Mouse (Mus musculus) A20 (cell line): ENCODE results near the gene Asah2.
"Not testable (repeated sequence)": the region's sequence is repeated elsewhere in the genome, so short reads cannot be mapped to it uniquely, and the experiment has no call there.

Experiments
- DNase-seq: peaks from one replicate; pipeline ENCODE4 v3.0.0-alpha.2; 2011; ENCODE audit warnings: low read depth, low spot score

Asah2 gene

DNA sequence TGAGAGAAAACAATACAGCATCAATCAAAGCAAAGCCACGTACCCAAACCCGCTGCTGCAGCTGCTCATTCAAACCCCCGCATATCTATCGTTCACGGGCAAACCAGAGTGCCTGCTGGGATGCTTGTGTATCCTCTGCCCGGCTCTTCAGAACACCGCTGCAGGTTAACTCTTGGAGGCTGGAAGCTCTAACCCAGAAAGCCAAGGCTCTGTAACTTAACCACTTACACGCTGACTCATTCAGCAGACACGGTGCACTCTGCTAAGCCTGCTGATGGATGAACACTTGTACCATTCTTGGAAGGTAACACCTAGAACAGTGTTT lies 5.1 kb downstream of the Asah2 start:
- no peak for DNase-seq

DNA sequence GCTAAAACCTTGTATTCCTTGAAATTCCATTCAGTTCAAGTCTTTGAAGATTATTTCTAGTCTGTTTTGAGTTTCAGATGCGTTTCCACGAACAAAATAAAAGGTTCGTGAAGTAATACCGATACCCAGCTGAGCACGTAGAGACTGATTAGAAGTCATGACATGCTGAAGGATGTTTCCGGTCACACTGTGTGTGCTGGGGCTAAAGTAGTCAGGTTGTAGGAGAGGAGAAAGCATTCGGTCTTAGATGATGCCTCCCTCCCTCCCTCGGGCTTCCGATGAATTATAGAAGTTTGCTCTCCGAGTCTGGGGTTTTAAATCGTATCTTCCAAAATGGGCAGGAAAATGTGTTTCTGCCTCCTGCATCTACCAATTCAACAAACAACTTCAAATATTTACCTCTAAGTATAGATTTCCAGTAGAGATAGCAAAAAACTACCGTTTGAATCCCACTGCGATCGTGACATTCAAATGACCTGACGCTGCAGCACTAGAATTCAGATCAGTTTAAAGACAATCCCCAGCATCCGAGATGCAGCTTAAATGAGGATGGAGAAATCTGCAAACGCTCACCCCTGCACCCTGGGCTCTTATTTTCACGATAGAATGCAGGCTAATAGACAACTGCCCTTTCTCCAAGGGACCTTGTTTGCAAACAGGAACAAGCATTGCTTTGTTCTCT lies 5.6 kb downstream of the Asah2 start:
- no peak for DNase-seq

DNA sequence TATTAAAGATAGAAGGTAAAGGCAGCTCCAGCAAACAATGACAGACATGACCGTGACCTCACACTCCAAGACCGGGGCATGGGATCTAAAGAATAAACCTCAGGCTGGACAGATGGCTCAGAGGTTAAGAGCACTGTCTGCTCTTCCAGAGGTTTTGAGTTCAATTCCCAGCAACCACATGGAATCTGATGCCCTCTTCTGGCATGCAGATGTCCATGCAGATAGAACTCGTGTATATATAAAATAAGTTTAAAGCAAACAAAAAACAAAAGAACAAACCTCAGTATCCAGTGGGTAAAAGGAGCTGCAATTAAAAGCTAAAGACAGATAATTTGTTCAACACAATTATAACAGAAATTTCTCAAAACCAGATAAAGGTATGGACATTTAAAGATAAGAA lies 9.4 kb downstream of the Asah2 start:
- no peak for DNase-seq

DNA sequence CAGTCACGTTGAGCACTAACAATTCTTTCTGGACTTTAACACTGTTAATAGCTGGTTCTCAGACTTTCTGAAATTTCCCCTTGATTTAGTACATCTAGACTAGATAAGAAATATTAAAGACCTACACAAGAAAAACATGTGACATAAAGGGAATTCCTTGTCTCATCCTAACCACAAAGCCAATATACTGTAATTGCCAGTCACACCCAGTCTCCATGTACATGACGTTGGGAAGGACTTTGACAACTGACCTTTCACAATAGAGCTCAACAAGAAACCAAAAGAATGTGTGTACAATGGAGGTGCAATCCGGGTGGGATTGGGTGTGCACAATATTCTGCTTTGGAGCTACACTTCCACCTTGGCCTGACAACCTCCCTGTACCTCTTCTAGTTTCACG lies 15.7 kb downstream of the Asah2 start:
- no peak for DNase-seq

DNA sequence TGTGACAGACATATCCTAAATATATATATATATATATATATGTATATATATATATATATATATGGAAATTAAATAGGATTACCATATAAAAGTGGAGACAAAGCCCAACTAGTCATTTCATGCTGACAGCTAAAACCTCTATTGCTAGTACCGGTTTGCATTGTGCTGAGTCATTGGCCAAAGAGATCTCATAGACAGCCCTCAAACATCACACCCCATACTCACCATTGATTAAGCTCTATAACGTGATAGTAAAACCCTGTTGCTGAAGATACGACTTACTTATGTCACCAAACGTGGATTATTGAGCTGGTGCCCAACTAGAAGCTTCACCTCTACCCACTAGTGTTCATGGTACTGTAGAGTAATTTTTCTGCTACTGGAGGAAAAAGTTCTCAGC lies 17.2 kb downstream of the Asah2 start:
- DNase-seq = no peak

DNA sequence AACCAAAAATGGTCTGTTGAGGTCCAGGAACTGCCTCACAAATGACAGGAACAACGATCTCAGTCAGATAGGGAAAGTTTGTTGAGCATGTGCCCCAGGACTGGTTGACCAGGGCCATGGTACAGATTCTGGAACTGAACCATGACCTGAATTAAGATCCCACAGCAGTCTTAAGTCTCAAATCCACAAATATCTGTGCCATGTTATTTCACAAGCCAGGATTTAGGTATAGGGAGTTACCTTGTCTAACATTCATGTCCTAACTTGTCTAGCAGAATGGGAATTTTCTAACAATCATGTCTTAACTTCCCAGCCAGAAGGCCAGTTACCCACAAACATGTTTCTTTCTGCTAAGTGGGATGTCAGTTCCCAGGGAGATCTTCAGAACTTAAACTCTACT lies 19.4 kb downstream of the Asah2 start:
- no peak for DNase-seq

DNA sequence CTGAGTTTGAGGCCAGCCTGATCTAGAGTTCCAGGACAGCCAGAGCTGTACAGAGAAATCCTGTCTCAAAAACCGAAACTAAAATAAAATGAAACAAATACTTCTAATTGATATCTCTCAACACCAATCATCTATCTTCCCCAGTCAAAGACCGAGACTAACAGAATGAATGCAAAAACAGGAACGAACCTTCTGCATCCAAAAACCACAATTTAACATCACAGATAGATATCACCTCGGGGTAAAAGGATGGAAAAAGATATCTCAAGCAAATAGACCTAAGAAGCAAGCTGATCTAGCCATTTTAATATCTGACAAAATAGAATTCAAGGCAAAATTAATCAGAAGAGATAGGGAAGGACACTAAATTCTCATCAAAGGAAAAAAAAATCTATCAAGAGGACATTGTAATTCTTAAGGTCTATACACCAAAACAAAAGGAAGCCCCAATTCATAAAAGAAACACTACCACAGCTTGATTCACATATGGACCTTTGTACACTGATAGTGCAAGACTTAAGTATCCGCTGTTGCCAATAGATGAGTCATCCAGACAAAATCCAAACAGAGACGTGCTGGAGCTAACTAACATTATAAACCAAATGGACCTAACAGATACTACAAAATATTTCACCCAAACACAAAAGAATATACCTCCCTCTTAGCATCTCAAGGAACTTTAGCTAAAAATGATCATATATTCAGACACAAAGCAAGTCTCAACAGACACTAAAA lies 20.1 kb downstream of the Asah2 start:
- no peak for DNase-seq

DNA sequence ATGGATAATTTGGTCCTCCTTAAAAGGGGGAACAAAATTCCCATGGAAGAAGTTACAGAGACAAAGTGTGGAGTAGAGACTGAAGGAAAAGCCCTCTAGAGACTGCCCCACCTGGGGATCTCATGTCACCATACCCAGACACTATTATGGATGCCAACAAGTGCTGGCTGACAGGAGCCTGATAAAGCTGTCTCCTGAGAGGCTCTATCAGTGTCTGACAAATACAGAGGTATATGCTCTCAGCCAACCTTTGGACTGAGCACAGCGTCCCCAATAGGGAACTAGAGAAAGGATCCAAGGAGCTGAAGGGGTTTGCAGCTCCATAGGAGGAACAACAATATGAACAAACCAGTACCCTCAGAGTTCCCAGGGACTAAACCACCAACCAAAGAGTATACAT lies 23.2 kb downstream of the Asah2 start:
- not testable (repeated sequence) for DNase-seq

DNA sequence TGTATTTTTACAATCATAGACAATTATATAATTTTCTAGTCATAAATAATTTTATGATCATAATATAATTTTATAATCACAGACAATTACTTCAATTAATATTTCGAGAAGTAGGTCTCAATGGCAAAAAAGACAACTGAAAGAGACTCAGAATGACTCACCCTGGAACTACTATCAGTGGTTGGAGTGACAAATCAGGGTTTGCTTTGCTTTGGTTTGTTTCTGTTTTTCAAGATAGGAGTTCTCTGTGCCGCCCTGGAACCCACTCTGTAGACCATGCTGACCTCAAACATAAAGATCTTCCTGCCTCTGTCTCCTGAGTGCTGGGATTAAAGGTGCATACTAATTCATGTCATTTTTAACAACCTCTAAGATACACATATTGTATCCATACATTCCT lies 37.7 kb downstream of the Asah2 start:
- DNase-seq = no peak

DNA sequence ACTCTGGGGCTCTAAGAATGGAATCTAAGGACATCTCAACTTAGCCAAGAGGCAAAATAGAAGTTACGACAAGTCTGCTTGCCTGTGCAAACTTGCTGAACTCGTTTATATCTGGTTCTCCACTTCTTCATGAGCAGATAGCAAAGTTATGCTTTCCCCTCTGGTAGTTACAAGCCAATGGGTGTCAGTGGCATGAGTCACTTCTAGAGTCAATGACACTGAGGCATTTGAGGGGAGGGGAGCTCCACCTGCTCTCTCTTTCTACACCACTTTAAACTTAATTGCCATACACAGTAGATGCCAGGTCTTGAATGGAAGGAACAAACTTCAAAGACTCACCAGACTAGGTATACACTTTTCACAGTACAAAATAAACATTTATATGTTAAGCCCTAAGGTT lies 38.4 kb downstream of the Asah2 start:
- no peak for DNase-seq

DNA sequence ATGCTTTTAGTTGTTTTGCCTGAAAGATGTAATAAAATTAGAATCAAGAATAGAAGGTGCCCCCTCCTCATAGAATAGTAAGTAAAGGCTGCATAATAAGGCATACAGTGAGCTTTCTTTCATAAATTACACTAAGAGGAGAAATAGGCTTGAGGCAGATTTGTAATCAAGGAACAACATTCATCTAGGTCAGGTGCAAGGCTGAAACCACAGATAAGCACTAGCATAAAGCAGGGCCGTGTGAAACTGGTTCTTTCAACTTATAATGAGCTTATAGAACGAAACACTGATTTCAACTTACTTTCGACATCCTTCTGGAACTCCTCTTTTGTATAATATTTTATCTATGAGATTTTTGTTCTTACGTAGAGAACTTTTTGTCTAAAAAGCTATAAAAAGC lies 40.3 kb downstream of the Asah2 start:
- DNase-seq = no peak

DNA sequence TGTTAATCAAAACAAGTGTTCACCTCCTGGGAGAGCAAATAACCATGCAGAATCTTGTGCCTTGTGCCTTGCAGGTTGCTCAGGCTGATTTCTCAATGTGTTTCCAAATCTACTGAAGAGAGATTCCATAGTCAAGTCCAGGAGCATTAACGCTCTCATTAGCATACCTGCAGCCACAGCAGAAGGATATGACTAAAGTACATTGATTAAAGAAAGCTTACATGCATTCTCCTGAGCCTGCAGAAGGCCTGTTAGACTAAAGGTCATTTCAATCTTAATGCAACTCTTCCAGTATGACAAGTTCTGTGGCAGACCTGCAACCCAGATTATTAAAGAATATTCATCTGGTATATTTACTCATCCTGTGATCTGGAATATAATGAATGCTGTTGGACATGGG lies 46.7 kb downstream of the Asah2 start:
- no peak for DNase-seq

DNA sequence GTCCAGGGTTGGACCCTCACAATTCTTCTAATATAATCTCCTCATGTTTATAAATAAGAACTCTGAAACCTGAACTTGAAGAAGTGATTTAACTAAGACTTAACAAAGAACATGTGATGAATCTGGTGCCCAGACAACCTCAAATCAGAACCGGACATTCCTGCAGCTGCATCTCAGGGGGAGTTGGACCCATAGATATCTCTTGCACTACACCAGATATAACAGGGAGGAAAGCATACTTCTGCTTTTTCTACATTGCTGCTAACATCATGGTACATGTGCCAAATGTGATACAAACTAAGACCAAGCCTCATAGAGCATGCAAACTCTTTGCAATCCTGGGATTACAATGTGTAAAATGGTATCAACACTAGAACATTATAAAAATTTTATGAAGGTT lies 51.8 kb downstream of the Asah2 start:
- DNase-seq = peak; percentile 48

DNA sequence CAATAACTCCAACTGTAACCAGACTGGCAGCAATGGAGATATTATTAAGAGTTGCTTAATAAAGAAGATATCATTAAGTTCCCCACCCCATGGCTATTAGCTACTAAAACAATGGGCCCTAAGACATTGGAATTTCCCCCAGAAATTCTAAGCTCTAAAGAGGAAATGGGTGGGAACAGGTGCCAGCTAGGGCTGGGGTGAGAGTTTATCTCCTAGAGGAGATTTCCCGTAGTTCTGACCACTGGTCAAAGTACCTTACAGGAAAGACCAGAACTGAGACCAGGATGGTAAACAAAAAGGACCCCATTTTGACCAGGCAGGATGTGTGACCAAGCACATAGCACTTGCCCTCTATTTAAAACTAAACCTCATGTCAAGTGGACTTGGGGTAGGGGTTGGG lies 52.3 kb downstream of the Asah2 start:
- no peak for DNase-seq

DNA sequence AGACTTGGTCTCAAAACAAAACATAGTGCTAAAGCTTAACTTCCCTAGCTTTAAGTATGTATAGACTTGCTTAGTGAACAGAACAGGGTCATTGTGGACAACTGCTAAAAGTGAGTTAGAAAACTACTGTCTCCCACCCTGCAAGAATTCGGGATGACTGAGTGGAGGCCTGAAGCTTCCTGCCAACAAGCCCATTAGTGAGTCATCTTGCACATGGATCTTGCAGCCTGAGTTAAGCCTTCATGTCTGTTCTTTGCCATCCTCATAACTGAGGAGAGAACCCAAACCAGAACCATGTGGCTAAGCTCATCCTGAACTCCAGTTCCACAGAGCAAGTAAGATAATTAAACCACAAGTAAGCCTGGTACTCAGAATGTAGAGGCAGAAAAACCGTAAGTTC lies 56.8 kb downstream of the Asah2 start:
- DNase-seq = no peak

DNA sequence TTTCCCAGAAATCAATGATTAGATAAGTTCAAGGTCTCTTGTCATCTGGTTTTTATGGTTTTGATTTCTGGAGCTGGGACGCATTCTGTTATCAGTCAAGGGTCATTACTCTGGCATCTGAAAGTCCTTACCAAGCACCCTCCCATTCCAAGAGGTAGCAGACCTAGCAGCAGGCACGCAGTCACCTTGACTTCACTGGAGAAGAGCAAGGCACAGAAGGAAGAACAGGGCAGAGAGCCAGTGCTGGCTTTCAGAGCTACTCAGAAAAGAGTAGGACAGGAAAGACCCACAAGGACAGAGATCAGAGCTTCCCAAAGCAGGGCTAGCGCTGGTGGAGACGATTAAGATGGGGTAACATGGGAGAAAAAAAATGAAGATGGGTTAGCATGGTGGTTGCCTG lies 75.1 kb downstream of the Asah2 start:
- no peak for DNase-seq

DNA sequence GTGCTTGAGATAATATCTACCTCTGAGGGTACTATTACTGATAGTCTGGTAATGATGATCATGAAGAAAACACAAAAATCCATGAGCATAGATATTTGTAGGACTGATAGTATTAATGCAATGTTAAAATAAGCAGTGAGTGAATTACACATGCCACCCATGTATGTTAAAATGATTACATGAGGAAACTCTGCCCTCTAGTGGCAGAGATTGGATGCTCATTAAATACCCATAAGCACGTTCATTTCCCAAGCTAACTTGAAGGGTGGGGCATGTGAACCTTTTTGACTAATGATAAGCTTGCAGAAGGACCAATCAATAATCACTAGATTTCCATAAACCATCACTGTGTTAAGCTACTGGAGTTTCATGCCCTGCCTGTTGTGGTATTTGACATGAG lies 77.6 kb downstream of the Asah2 start:
- DNase-seq = peak; percentile 76

DNA sequence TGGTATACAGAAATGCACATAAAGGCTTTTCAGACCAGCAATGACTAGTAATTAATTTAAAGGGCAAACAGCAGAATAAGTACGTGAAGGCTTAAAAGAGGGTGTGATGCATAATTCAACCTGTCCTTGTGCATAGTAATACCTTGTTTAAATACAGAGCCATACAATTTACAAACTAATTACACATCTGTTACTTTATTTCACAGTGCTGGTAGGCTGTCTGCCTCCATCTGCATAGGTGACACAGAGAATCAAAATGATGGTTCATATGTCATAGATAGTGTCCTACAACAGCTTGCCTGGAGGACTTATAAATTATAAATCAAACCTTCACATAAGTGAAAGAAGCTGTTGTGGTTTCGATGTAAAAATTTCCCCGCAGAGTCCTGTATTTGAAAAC lies 82.6 kb downstream of the Asah2 start:
- no peak for DNase-seq

DNA sequence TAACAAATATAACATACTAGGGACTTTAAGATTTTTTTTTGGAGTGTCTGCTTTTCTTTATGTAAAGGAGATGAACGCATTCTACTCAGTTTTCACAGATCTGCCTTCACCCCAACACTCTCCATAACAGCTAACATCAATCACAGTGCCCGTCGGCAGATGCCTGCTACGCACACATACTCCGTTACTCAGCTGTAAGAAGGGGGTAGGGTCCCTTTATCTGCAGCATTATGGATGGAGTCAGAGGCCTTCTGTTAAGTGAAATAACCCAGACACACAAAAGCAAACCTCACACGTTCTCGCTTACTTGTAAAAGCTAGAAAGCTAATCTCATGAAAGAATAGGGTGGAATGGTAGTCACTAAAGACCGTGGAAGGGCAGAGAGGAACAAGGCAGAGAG lies 88.3 kb downstream of the Asah2 start:
- no peak for DNase-seq

DNA sequence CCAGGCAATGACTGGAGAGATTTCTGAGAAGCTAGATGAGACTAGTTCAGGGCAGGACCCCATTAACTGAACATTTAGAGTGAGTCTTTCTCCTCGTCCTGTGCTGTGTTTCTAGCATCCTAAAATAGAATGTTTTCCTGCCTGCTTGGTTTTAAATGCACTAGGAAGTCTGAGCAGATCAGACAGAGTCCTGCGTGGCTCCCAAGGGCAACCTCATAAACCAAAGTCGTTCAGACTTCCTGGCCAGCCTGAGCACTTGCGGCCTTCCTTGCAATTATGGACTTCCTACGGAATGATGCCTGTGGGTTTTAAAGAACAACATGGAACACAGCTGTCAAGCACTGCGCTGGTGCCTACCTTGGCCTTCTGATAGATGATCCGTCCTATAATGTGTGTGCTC lies 89.4 kb downstream of the Asah2 start:
- DNase-seq = no peak

DNA sequence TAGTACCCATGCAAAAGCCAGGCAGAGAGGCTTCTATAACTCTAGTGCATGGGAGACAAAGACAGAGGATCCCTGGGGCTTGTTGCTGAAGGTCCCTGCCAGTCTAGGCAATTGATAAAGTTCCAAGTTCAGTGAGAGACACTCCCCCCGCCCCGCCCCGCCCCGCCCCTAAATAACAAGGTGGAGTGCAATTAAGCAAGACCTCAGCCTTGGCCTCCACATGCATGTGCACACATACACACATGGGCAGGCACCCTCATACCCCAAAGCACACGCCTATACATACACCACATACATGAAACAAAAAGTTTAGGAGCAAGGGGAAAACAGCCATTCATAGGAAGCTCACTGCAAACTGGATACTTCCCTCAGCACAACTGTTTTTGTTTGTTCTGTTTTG lies 90.0 kb downstream of the Asah2 start:
- DNase-seq = no peak

DNA sequence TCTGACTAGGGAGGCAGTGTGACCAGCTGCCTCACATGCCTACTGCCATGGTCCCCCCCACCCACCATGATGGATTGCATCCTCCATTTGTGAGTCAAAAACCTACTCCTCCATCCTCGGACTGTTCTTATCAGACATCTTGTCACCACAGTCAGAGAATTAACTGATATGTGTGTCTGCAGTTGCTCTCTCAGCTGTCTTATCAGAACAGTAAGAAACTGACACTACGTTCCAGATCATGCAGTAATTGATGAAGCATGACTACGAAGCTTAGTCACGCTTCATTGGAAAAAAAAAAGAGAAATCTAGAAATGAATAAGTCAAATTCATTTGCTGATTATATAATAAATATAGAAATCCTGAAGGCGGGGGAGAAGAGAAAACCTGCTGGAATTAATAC lies 105.4 kb downstream of the Asah2 start:
- DNase-seq = peak; percentile 11

DNA sequence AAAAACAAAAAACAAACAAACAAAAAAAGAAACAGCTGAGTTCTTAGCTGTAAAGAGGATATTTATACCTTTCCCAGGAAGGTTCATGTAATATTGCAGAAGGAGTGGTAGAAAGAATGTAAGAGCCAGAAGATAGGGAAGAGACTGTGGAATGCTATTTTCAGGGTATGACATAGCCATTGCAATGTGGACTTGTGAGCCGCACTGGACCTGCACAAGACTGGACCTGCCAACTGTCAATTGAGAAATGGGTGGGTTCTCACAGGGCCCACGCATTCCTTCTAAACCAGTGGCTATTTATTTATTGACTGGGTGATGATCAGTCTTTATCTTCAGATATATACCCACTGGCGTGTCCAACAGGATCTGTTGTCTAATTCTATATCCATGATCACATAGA lies 111.1 kb downstream of the Asah2 start:
- no peak for DNase-seq

DNA sequence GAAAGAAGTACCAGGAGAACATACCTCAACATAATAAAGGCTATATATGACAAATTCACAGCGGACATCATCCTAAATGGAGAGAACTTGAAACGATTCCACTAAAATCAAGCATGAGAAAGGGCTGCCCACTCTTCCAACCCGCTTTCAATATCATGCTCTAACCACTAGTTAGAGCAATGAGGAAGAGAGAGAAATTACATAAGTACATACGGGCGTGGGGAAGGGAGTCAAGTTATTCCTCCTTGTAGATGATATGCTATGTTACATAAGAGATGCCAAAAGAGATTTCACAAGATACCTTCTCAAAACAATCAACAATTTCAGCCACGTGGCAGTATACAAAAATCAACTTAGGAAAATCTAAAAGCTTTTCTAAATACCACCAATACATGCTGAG lies 117.0 kb downstream of the Asah2 start:
- DNase-seq = no peak
